Mouse (Mus musculus): Measurements from ENCODE around the gene Pik3c2g.

DNA sequence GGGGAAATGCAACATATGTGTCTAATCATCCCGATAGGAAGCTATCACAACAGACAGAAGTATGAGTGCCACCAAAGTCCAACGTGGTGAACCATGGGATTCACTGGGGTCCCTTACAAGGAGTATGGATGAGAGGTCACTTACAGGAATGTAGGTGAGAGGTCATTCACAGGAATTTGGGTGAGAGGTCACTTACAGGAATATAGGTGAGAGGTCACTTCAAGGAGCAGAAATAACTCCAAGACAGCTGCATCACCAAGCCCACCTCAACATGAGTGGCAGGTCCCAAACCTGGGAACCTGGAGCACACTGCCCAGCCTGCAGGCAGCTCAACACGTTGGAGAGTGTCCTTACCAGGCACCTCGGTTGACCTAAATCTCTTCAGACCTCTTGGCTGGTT lies 314.8 kb downstream of the Pik3c2g start:
- TF ChIP-seq CTCF (IDR thresholded peaks at IDR 0.05; ENCODE audit: low read depth, low read length) (no peak), POLR2A (IDR thresholded peaks at IDR 0.05; ENCODE audit: insufficient read depth, low read length) (no peak)
